Comparison of ENCODE assay signal across 8 mouse cellular contexts in genomic region chr14:120831847-120832613, GRCm38 (mm10).
DNase-seq lines count a peak whose midpoint lies in the region; ATAC-seq and TF ChIP-seq lines count a peak whose summit lies in the region.

No protein-coding gene starts in this region.

- WGBS in lung, embryonic 16.5 days, result 1% methylated on average over 23 of the region's 23 CpGs

- no peaks in the 10 kb centered on the region for H3K36me3 ChIP-seq in G1E (replicated peaks)
- H3K36me3 ChIP-seq in lung, embryonic 16.5 days (ENCODE audit: control insufficient read depth, insufficient read depth, low read length), result no peaks in the 10 kb centered on the region

- no peak for DNase-seq in G1E (ENCODE audit: low spot score)
- peak; percentile 84 to 88 for DNase-seq in cerebellum, adult 18-20 months
- peak; percentile 96 for DNase-seq in forelimb bud, embryonic 11.5 days (ENCODE audit: low read depth, low spot score)
- peak; percentile 81 for DNase-seq in layer of hippocampus, adult 9-10 months (ENCODE audit: low spot score)
- DNase-seq in ovary, postnatal 10 days (ENCODE audit: low spot score), result peak; percentile 72
- DNase-seq in thymus, postnatal 10 days (ENCODE audit: low spot score in 2 of 2), result peak; percentile 73 to 86

- H3K4me2 ChIP-seq in lung, embryonic 16.5 days (ENCODE audit: low read depth, low read length), result peak overlapping the region; percentile 52

- peak overlapping the region; percentile 88 for H3K27ac ChIP-seq in lung, embryonic 16.5 days (ENCODE audit: low read length)

- H3K27me3 ChIP-seq in G1E (ENCODE audit: insufficient read depth, low read length), result no peaks in the 10 kb centered on the region
- H3K27me3 ChIP-seq in lung, embryonic 16.5 days (ENCODE audit: control insufficient read depth, insufficient read depth, low read depth, low read length), result no peaks in the 10 kb centered on the region

- no peaks in the 10 kb centered on the region for H3K4me1 ChIP-seq in G1E (ENCODE audit: insufficient read depth, low read depth, low read length)
- peaks cover 18% of the 10 kb centered on the region for H3K4me1 ChIP-seq in lung, embryonic 16.5 days (replicated peaks; ENCODE audit: control insufficient read depth, insufficient read depth, low read length)

- peaks cover 66% of the 10 kb centered on the region for H3K9me3 ChIP-seq in G1E (replicated peaks)
- H3K9me3 ChIP-seq in lung, embryonic 16.5 days (ENCODE audit: control insufficient read depth, low read length), result no peaks in the 10 kb centered on the region

- H3K4me3 ChIP-seq in G1E (ENCODE audit: low read depth, low read length), result no peak overlapping the region
- peak overlapping the region; percentile 36 for H3K4me3 ChIP-seq in lung, embryonic 16.5 days (ENCODE audit: low read length)

- TF ChIP-seq CTCF in G1E (IDR thresholded peaks at IDR 0.05; ENCODE audit: low read depth, low read length), result 0 out of 2 replicates have a peak, but pooled peaks have one; percentile 34

- no peak for ATAC-seq in G1E (ENCODE audit: extremely low read depth, insufficient number of reproducible peaks, low FRiP score, poor library complexity, severe bottlenecking)
- peak; percentile 77 to 89 for ATAC-seq in hematopoietic stem cell, adult 5-6 weeks (replicated peaks in 1 of 2; ENCODE audit: insufficient read depth in 1 of 2, low FRiP score in 2 of 2, low TSS enrichment in 1 of 2, low read depth in 1 of 2, poor library complexity in 2 of 2, severe bottlenecking in 2 of 2)
- peak; percentile 90 for ATAC-seq in lung, embryonic 16.5 days (ENCODE audit: low read depth)

- peak overlapping the region; percentile 45 for H3K9ac ChIP-seq in lung, embryonic 16.5 days (ENCODE audit: low read length)
